Mouse (Mus musculus) splenic B cell, adult 2 months (primary cell): ENCODE results near the gene Satl1.
"Not testable (repeated sequence)": the region's sequence is repeated elsewhere in the genome, so short reads cannot be mapped to it uniquely, and the experiment has no call there.

ENCODE experiments used
- DNase-seq: peaks from one replicate; pipeline ENCODE4 v3.0.0-alpha.2; 2011; ENCODE audit warnings: low read depth, low spot score
- H3K27me3 ChIP-seq: 2 replicates; pipeline ENCODE4 v1.6.1; 2012; ENCODE audit warnings: mild to moderate bottlenecking, low read length, moderate library complexity, mixed read lengths; ENCODE audit not compliant: control insufficient read depth, poor library complexity, insufficient read depth, severe bottlenecking
- H3K36me3 ChIP-seq: 2 replicates; pipeline ENCODE4 v1.6.1; 2012; ENCODE audit warnings: mild to moderate bottlenecking, low read length, moderate library complexity, mixed read lengths; ENCODE audit not compliant: control insufficient read depth, poor library complexity, insufficient read depth, severe bottlenecking

The Satl1 gene

DNA sequence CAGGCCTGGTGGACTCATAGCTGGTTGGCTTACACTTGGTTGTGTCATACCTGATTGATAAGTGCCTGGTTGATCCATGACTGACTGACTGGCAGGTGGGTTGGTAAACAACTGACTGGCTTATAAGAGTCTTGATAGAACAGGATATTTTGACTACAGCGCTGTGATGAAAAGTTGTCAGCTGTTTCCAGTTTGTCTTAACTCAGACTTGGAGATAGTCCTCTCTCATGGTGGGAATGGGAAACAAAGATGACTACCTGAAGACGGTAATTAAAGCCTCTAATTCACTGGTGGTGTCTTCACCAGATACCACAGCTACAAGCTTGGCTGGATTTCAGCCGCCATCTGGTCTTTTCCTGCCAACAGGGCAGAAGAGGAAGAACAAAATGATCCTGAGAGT is at the start of gene Satl1:
TSS of gene Satl1 (minus strand) at position 101 of the 400 bp plus-strand sequence.
- DNase-seq, result no peak
- H3K27me3 ChIP-seq, result no peaks in the 10 kb centered on the region
- no peaks in the 10 kb centered on the region for H3K36me3 ChIP-seq

DNA sequence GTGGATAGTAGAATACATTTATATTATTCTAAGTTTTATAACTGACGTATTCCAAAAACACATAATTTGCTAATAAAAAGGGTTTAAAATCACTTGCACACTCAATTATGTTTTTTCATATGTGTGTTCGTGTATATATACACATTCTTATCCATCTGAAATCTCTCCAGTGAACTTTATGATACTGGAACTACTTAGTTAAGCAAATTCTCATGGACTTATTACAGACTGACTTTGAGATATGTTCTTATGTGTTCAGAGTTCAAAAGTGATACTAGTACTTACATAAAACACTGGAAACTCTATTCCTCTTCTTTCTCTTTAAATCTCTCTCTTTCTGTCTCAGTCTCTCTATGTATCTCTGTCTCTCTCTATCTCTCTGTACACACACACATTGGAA is 31.5 kb upstream of the Satl1 start:
- Histone ChIP-seq H3K27me3 (no peaks in the 10 kb centered on the region), H3K36me3 (no peaks in the 10 kb centered on the region)
- DNase-seq, result no peak

DNA sequence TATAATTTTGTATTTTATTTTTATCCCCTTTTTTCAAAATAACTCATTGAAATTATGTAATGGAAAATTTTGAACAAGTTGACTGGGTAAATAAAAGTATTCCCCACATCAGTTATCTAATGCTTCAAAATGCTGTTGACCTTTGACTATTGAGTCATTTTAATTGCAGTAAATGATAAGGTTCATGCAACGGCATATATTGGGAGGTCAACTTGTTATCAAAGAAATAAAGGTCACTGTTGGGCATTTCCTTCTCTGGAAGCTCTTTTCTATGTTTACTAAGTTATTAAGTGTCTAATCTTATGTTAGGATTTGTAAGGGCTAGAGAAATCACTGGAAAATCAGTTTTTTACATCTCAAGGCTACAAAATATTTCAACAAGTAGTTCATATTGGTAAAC is 31.0 kb upstream of the Satl1 start:
- H3K36me3 ChIP-seq, result no peaks in the 10 kb centered on the region
- DNase-seq, result no peak

DNA sequence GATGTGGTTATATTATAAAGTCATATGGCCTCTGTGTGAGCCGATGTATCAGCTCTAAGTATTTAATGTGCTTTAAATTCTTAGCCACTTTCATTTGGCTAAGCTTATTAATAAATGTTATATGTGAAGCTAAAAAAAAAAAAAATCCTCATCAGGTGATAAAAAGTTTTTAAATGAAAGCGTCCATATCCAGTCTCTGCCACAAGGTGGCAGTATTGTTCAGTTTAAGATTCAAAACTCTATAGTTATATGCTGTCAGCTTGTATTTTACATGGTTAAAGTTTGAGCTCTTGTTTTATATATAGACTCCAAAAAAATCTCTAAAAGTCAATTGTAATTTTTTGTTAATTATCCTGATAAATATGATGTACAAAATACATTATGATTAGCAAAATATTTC is 16.4 kb upstream of the Satl1 start:
- DNase-seq, result peak; percentile 38
- H3K36me3 ChIP-seq, H3K27me3 ChIP-seq: not testable (repeated sequence)

More for the DNA sequence above, 31.0 kb upstream of the Satl1 start:
- H3K27me3 ChIP-seq, result no peaks in the 10 kb centered on the region

DNA sequence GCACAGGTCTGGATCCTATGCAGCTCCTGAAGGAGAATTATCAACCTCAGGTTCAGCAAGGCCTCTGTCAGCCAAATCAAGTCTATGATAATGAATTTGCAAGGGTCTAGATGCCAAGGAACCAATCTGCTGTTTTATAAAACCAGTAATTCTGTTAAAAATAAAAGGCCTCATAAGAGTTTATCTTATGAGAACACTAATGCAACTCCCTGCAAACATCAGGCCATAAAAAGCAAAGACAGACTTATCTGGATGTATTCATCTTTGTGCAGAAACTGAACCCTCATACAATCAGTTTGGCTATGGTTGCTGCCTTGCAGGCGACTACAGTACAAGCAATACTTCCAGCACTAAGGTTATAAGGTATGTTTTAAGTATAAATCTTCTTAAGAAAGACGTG is 5.7 kb upstream of the Satl1 start:
- no peak for DNase-seq
- Histone ChIP-seq H3K27me3 (no peaks in the 10 kb centered on the region), H3K36me3 (no peaks in the 10 kb centered on the region)

DNA sequence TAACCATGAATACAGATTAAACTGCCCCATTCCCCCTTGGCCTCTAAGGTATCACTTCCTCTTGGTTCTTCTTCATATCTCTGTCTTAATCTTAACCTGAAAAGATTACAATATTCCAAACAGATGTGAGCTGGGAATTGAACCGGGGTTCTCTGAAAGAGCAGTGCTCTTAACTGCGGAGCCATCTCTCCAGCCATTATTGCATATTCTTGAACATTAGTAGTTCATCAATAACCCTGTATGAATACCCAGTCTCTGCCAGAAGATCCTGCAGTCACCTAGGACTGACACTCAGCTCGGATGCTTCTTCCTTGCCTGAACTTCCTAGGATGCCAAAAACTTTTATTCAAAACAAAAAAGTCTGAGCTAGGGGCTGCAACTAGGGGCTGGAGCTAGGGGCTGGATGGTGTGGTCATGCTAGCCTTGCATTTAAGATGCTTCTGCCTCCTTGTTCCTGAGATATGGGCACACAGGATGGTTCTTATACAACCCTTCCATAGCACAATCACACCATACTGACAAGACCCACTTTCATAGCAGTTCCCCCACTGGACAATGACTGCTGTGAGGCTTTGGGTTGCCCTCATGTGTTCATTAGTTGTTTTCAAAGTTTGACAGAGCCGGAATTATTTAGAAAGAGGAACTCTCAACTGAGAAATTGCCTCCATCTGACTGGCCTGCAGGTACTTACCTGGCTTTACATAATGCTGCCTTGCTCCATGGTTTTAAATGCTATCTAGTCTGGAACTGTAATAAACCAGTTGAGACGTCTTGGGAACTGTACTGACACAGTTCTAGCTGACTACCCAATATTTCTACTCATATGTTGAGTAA is 35.8 kb downstream of the Satl1 start:
- H3K27me3 ChIP-seq, H3K36me3 ChIP-seq: not testable (repeated sequence)
- DNase-seq, result peak; percentile 72

DNA sequence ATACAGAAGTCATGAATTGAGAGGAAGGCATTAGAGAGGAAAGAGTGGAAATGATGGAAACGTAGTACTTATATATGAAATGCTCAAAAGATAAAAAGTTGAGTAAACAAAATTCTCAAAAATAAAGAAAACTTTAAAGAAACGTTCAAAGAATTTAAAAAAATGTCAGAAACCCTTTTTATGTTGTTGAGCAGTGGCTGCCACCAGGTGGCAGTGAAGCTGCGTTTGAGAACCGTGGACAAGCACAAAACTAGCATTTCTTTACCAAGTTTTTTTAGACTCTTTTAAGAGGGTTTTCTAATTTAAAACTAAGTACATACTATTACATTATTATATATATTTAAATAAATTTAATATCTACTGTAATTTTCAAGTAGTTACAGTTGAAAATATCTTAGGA is 38.2 kb downstream of the Satl1 start:
- peak; percentile 10 for DNase-seq
- Histone ChIP-seq H3K27me3 (no peaks in the 10 kb centered on the region), H3K36me3 (no peaks in the 10 kb centered on the region)

DNA sequence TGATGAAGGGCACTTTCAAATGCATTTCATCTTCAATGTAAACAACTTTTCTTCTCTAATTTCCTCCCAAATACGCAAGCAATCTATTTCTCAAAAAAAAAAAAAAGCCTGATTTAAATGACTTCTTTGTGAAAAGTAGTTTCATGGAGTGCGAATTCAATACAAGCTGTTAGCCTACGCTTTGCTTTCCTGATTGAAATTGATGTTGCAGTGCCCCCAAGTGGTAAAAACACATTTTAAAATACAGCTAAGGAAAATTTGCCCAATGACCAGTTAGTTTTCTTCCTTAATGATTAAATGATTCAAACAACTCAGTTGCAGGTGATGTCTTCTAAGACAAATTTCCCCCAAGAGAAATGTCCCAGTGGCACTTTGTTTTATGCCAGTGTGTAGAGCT is 58.2 kb downstream of the Satl1 start:
- Histone ChIP-seq H3K36me3 (no peaks in the 10 kb centered on the region), H3K27me3 (no peaks in the 10 kb centered on the region)
- DNase-seq, result peak; percentile 25

DNA sequence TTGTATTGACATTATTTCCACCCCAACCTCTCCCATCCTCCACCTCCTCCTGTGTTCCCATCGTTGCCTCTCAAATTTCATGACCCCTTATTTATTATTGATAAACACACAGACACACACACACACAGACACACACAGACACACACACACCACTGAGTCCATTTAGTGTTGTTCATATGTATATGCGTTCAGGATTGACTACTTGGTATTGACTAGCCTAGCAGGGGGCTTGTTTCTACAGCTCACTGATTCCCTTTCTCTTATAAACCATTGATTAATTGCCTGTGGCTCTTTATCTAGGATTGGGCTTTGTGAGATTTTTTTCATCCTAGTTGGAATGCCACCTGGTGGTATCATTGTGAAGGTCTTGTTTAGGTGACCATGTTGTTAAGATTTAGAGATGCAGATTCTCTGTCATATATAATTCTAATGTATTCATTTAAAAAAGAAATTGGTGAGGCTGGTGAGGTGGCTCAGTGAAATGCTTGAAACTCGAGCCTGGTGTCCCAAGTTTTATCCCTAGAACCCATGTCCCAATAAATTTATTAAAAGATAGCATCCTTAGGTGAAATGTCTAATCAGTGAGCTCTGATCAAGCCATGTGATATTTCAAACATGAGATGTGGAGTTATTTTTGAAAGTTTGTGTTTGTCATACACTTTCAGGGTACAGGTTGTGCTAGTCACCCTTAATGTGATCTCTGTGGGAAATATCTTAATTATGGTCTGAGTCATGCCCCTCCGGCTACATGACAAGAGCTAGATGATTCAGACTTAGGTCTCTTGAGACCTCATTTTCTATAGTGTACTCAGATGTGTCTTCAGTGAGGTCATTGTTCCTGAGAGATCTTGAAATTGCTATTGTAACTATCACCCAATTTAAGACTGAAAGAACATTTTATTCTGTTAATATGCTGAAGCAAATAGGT is 58.8 kb downstream of the Satl1 start:
- Histone ChIP-seq H3K27me3 (no peaks in the 10 kb centered on the region), H3K36me3 (no peaks in the 10 kb centered on the region)
- no peak for DNase-seq

DNA sequence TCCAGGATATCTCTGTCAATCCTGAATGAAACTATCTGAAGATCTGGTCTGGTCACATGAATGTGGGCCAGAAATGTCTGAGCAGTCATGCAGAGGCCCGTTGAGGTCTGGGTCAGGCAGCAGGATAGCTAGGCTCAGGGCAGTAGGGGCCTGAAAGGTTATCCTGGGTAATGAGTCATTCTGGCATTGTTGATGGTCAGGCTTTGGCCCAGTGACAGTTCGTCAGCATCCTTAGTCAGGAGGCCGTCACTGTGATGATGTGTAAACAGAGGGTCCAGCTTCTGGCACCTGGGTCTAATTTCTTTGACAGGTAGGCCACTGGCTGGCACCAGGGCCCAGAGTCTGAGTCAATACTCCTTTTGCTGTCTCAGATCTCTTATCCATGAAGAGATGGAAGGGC is 67.1 kb downstream of the Satl1 start:
- DNase-seq, result no peak
- no peaks in the 10 kb centered on the region for H3K27me3 ChIP-seq

More for the DNA sequence above, 67.1 kb downstream of the Satl1 start:
- H3K36me3 ChIP-seq, result no peaks in the 10 kb centered on the region
